Mouse (Mus musculus): ENCODE results near the gene Zfp672.

- no peak for TF ChIP-seq CTCF (IDR thresholded peaks at IDR 0.05; ENCODE audit: control insufficient read depth, insufficient read depth, insufficient replicate concordance, low read depth, low read length)
- TF ChIP-seq POLR2A (IDR thresholded peaks at IDR 0.05; ENCODE audit: control insufficient read depth, low read depth, low read length), result no peak
These were observed 48.7 kb upstream of the Zfp672 start, which contains the start of gene Lypd8 for GRCm38 (mm10) chr11:58378763-58379278.

All from testis, adult 2 months (tissue).